Mouse (Mus musculus): ENCODE measurements around the gene Itpkb. TPM values are rescaled to one million over a fixed set of nuclear protein-coding genes. Genes with fewer than 3 reads are reported as not detected.

The Itpkb gene
- polyA plus RNA-seq, 1 experiment = 12.5 TPM

DNA sequence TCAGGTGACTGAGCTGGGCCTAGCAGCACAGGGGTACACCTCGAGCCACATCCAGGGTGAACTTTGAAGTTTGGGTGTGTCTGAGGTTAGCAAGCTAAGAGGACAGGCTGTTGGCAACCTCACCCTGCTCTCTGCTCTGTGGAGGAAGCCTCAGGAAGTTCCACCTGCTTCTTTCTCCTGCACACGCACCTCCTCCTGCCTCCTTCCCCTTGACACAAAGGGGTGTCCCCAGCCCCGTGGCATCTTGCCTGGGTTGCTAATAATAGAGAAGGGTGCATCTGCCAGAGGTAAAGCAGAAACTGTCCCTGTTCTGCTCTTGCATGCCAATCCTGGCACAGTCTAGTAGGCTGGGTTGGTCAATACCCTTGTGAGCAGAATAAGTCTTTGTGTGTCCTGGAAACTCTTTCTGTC, 60.0 kb downstream of the Itpkb start:
- Histone ChIP-seq H3K27ac (ENCODE audit: insufficient read depth, low read length) (no peak overlapping the region), H3K4me1 (ENCODE audit: control insufficient read depth, insufficient read depth, low read length) (peaks cover 5% of the 10 kb centered on the region; the same call in 1 of the 2 replicates), H3K4me3 (ENCODE audit: insufficient read depth, low read length) (no peak overlapping the region)
- TF ChIP-seq CTCF (IDR thresholded peaks at IDR 0.05; ENCODE audit: borderline replicate concordance, insufficient read depth, low read length) (no peak), POLR2A (IDR thresholded peaks at IDR 0.05; ENCODE audit: low read depth, low read length) (no peak)

DNA sequence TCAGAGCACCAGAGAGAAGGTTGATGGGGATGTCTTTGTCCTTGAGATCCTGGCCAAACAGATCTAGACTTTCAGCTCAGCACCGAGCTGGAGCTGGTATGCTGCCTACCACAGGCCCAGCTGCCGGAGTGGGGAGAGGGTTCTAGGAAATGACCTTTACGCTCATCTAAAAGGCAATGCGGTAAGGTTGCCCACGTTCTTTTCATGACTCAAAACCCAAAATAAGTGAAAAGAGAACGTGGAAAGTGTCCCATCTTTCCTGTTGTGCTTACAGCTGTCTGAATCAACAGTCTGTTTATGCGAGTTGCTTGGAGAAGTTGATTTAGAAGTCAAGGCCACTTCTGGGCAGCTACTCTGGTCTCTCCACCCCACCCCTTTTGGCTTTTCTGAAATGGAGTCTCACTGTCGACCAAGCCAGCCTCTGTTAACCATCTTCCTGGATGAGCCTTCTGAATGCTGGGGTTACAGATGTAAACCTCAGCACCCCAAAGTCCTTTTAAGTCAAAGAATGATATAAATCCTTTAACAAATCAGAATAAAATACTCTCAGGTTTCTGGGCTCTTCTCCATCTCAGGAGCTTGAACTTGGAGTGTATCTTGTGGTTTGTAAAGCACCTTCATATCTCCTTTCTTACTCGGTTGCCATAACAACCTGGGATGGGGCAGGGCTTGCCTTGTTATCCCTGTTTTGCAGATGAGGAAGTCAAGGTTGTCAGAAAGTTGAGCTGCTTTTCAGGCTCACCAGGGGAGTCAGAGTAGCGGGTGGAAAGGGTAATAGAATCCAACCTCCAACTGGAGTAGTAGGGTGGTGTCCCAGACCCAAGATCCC, 60.7 kb downstream of the Itpkb start:
- H3K4me3 ChIP-seq (ENCODE audit: insufficient read depth, low read length) = no peak overlapping the region
- H3K4me1 ChIP-seq (ENCODE audit: control insufficient read depth, insufficient read depth, low read length) = peaks cover 5% of the 10 kb centered on the region; the same call in 1 of the 2 replicates
- H3K27ac ChIP-seq (ENCODE audit: insufficient read depth, low read length) = no peak overlapping the region
- no peak for TF ChIP-seq POLR2A (IDR thresholded peaks at IDR 0.05; ENCODE audit: low read depth, low read length)
- no peak for TF ChIP-seq CTCF (IDR thresholded peaks at IDR 0.05; ENCODE audit: borderline replicate concordance, insufficient read depth, low read length)

DNA sequence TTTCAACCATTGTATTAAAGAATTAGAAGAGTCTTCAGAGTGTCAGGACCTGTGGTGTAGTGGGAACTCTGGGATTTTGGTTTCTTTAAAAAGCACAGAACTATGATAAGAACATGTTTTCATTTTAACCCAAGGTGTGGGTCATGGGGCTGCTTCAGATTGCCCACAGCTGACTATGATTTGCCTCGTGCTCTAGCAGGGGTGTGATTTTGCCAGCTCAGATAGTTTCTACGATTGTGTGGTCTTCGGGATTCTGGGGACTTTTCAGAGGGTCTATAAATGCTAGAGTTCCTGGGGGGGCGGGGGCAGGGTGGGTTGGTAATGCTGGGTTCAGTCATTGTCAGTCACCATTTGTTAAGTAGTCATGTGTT, 61.3 kb downstream of the Itpkb start:
- Histone ChIP-seq H3K4me1 (ENCODE audit: control insufficient read depth, insufficient read depth, low read length) (peaks cover 5% of the 10 kb centered on the region; the same call in 1 of the 2 replicates), H3K27ac (ENCODE audit: insufficient read depth, low read length) (no peak overlapping the region), H3K4me3 (ENCODE audit: insufficient read depth, low read length) (no peak overlapping the region)
- TF ChIP-seq CTCF (IDR thresholded peaks at IDR 0.05; ENCODE audit: borderline replicate concordance, insufficient read depth, low read length) (no peak), POLR2A (IDR thresholded peaks at IDR 0.05; ENCODE audit: low read depth, low read length) (no peak)

GRCm38 (mm10) chr1:180392137-180392798, 62.0 kb downstream of the Itpkb start:
- TF ChIP-seq POLR2A (IDR thresholded peaks at IDR 0.05; ENCODE audit: low read depth, low read length) = no peak
- TF ChIP-seq CTCF (IDR thresholded peaks at IDR 0.05; ENCODE audit: borderline replicate concordance, insufficient read depth, low read length) = no peak
- Histone ChIP-seq H3K27ac (ENCODE audit: insufficient read depth, low read length) (no peak overlapping the region), H3K4me1 (ENCODE audit: control insufficient read depth, insufficient read depth, low read length) (peaks cover 5% of the 10 kb centered on the region; the same call in 1 of the 2 replicates), H3K4me3 (ENCODE audit: insufficient read depth, low read length) (no peak overlapping the region)

- no peak overlapping the region for H3K27ac ChIP-seq (ENCODE audit: insufficient read depth, low read length)
These were observed 62.9 kb downstream of the Itpkb start for GRCm38 (mm10) chr1:180393017-180393797.

DNA sequence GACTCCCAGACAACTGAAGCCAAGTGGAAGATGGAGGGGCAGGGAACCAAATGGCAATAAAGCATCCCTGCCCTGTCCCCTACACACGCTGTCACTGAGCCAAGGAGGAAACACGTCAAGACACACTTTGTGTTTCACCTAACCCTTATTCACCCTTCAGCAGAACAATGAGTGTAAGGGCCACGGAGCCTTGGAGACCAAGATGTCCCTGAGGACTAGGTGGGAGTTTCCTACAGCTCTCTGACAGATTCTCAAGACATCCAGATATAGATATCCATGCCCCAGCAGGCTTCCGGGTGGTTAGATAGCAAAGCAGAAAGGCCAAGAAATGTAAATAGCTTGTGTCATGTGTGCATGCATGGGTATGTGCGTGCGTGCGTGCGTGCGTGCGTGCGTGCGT, 63.6 kb downstream of the Itpkb start:
- H3K27ac ChIP-seq (ENCODE audit: insufficient read depth, low read length) = no peak overlapping the region
- TF ChIP-seq POLR2A (IDR thresholded peaks at IDR 0.05; ENCODE audit: low read depth, low read length) = no peak
- no peak for TF ChIP-seq CTCF (IDR thresholded peaks at IDR 0.05; ENCODE audit: borderline replicate concordance, insufficient read depth, low read length)
- no peaks in the 10 kb centered on the region for H3K4me1 ChIP-seq (ENCODE audit: control insufficient read depth, insufficient read depth, low read length)
- H3K4me3 ChIP-seq (ENCODE audit: insufficient read depth, low read length) = no peak overlapping the region

More at GRCm38 (mm10) chr1:180393017-180393797, 62.9 kb downstream of the Itpkb start:
- Histone ChIP-seq H3K4me1 (ENCODE audit: control insufficient read depth, insufficient read depth, low read length) (peaks cover 3% of the 10 kb centered on the region; the same call in 1 of the 2 replicates), H3K4me3 (ENCODE audit: insufficient read depth, low read length) (no peak overlapping the region)
- no peak for TF ChIP-seq CTCF (IDR thresholded peaks at IDR 0.05; ENCODE audit: borderline replicate concordance, insufficient read depth, low read length)
- TF ChIP-seq POLR2A (IDR thresholded peaks at IDR 0.05; ENCODE audit: low read depth, low read length) = no peak

- Histone ChIP-seq H3K4me3 (ENCODE audit: insufficient read depth, low read length) (no peak overlapping the region), H3K4me1 (ENCODE audit: control insufficient read depth, insufficient read depth, low read length) (peaks cover 4% of the 10 kb centered on the region), H3K27ac (ENCODE audit: insufficient read depth, low read length) (no peak overlapping the region)
- TF ChIP-seq POLR2A (IDR thresholded peaks at IDR 0.05; ENCODE audit: low read depth, low read length) (no peak), CTCF (IDR thresholded peaks at IDR 0.05; ENCODE audit: borderline replicate concordance, insufficient read depth, low read length) (no peak)
These were observed 67.4 kb downstream of the Itpkb start for GRCm38 (mm10) chr1:180397734-180398133.

DNA sequence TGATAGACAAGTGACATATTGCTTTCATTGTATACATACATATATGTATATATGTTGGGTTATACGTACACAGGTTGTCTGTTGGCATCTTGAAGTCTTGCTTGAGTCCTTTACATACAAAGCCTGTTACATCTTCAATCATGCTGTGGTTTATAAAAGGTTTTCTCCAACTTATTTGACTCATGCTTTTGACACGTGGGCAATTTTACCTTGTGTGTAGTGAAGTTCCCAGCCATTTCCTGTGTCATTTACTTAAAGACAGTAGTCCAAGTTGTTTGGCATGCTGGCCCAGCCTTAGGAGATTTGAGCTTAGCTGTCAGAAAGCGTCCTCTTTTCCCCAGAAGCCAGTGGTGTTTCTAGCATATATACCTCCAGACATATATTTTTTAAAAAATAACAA, 68.2 kb downstream of the Itpkb start:
- TF ChIP-seq CTCF (IDR thresholded peaks at IDR 0.05; ENCODE audit: borderline replicate concordance, insufficient read depth, low read length) = no peak
- no peak for TF ChIP-seq POLR2A (IDR thresholded peaks at IDR 0.05; ENCODE audit: low read depth, low read length)
- no peak overlapping the region for H3K27ac ChIP-seq (ENCODE audit: insufficient read depth, low read length)

DNA sequence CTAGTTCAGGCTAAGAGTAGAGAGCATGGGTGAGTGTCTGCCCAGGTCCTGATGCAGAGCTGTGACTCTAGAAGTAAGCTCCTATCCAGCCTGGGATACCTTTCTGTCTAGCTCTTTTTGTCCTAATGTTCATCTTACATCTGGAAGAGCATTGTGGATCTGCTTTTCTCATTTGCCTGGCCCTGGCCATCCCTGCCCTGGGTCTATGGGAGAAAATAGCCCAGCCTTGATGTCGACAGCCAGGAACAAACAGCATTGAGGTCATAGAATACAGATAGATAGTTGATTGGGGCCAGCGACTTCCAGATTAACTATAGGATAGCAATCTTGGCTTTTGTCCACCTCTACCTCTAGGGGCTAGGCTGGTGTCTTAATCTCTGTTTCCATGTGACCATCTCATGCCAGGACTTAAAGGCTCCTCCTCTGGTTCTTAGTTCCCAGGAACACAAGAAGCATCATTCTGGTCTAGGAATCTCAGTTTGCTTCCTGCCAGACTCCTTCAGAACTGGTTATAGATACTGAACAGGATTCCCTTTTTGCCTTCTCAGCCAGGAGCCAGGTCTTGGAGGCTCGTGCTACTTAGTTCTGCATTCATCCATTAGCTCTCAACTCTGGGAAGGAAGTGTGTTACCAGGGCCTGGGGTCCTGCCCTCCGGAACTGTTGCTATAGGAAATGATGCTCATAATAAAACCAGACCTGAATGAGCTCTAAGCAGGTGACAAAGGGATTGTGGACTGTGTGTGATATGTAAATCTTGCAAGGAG, 70.6 kb downstream of the Itpkb start:
- TF ChIP-seq POLR2A (IDR thresholded peaks at IDR 0.05; ENCODE audit: low read depth, low read length) (no peak), CTCF (IDR thresholded peaks at IDR 0.05; ENCODE audit: borderline replicate concordance, insufficient read depth, low read length) (no peak)

More for the DNA sequence above, 68.2 kb downstream of the Itpkb start:
- H3K4me3 ChIP-seq (ENCODE audit: insufficient read depth, low read length) = no peak overlapping the region
- H3K4me1 ChIP-seq (ENCODE audit: control insufficient read depth, insufficient read depth, low read length) = peaks cover 11% of the 10 kb centered on the region

More for the DNA sequence above, 70.6 kb downstream of the Itpkb start:
- Histone ChIP-seq H3K27ac (ENCODE audit: insufficient read depth, low read length) (no peak overlapping the region), H3K4me1 (ENCODE audit: control insufficient read depth, insufficient read depth, low read length) (peaks cover 16% of the 10 kb centered on the region), H3K4me3 (ENCODE audit: insufficient read depth, low read length) (no peak overlapping the region)
